Mouse (Mus musculus) kidney, embryonic 14.5 days (tissue): ENCODE results near the gene Psmg4. TPM values are rescaled to one million over a fixed set of nuclear protein-coding genes. Genes with fewer than 3 reads are reported as not detected.
A peak's percentile ranks its signal among the peaks of the same experiment; 100 is the strongest.

Experiments
- ATAC-seq: fragments of 200-750 bp; cut with Nextera tagmentation; 2 replicates; pipeline ENCODE4 v1.8.0; 2017; ENCODE audit warnings: moderate number of reproducible peaks, mild to moderate bottlenecking, moderate TSS enrichment, moderate library complexity; ENCODE audit not compliant: low FRiP score, low TSS enrichment
- H3K27ac ChIP-seq: fragments of 300-500 bp; sonication (generic); 2 replicates; pipeline ENCODE4 v1.5.1; 2014; ENCODE audit warnings: low read depth, mild to moderate bottlenecking, low read length, moderate library complexity, mixed read lengths
- H3K27me3 ChIP-seq: fragments of 300-500 bp; sonication (generic); 2 replicates; pipeline ENCODE4 v1.6.1; 2014; ENCODE audit warnings: mild to moderate bottlenecking, low read length; ENCODE audit not compliant: control insufficient read depth, insufficient read depth
- H3K36me3 ChIP-seq: fragments of 300-500 bp; sonication (generic); 2 replicates; pipeline ENCODE4 v1.6.1; 2014; ENCODE audit warnings: low read length, mixed read lengths; ENCODE audit not compliant: control insufficient read depth, insufficient read depth
- H3K4me1 ChIP-seq: fragments of 300-500 bp; sonication (generic); 2 replicates; pipeline ENCODE4 v1.6.1; 2014; ENCODE audit warnings: low read length, mixed read lengths; ENCODE audit not compliant: control insufficient read depth, insufficient read depth
- H3K4me2 ChIP-seq: fragments of 300-500 bp; sonication (generic); replicated peaks from 2 replicates; pipeline ENCODE4 v1.6.1; 2014; ENCODE audit warnings: low read depth, mild to moderate bottlenecking, low read length
- H3K4me3 ChIP-seq: fragments of 300-500 bp; sonication (generic); 2 replicates; pipeline ENCODE4 v1.5.1; 2014; ENCODE audit warnings: mild to moderate bottlenecking, low read length
- H3K9ac ChIP-seq: fragments of 300-500 bp; sonication (generic); 2 replicates; pipeline ENCODE4 v1.6.1; 2014; ENCODE audit warnings: low read depth, mild to moderate bottlenecking, low read length, moderate library complexity
- H3K9me3 ChIP-seq: fragments of 300-500 bp; sonication (generic); 2 replicates; pipeline ENCODE4 v1.6.1; 2016; ENCODE audit warnings: low read length; ENCODE audit not compliant: control insufficient read depth
- WGBS: fragments of 180-500 bp; shearing (Covaris S2); extraction: QIAGEN DNeasy Blood & Tissue Kit; methylation state at CpG from one replicate; pipeline ENCODE4 v1.1.7; 2014; 5-methylcytosine and 5-hydroxymethylcytosine counted together
- polyA plus RNA-seq: library from polyadenylated mRNA; unstranded; fragments of >200 nt; fragmentation: Nextera tagmentation; extraction: Ambion mirVana; gene quantifications from 2 replicates; pipeline ENCODE4 v1.2.1, GENCODE M21; 2014

Gene Psmg4
- polyA plus RNA-seq, 1 experiment from 2014 or later = 84.6 TPM

DNA sequence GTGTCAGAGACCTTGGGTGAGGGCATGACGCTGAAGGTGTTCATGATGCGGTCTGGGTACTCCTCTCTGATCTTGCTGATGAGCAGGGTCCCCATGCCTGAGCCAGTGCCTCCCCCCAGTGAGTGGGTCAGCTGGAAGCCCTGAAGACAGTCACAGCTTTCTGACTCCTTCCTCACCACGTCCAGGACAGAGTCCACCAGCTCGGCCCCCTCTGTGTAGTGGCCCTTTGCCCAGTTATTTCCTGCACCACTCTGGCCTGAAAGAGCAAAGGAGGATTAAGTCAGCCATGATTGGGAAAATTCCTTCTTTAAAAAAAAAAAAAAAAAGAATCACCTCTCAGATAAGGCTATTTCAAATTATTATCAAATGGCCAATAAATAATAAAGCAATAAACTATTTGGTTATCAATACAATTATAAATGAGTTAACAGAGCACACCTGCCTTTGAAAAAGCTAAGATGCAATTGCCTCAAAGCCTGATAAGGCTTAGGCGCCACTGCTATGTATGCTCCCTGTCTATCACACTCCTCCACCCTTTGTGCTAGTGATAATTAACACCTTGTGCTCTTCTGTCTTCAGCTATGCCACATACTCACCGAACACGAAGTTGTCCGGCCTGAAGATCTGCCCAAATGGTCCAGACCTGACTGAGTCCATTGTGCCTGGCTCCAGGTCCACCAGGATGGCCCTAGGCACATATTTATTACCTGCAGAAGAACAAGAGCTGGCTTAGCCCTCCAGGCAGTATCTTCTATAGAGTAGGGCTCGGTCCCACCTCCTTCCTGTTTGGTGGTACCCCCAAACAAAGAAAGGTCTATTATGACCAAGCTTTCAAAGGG lies 34.3 kb upstream of the Psmg4 start:
- WGBS = 78% methylated on average over 8 of the region's 9 CpGs
- Histone ChIP-seq H3K36me3 (peaks cover 14% of the 10 kb centered on the region; the same call in 1 of the 2 replicates), H3K4me1 (peaks cover 28% of the 10 kb centered on the region), H3K4me3 (peak overlapping the region; percentile 63; the same call in 1 of the 2 replicates), H3K9ac (no peak overlapping the region), H3K27me3 (0 out of 2 replicates have a peak, but pooled peaks cover 4% of the 10 kb centered on the region), H3K4me2 (peak overlapping the region; percentile 57; the same call in 1 of the 2 replicates), H3K27ac (no peak overlapping the region), H3K9me3 (no peaks in the 10 kb centered on the region)
- ATAC-seq = no peak

DNA sequence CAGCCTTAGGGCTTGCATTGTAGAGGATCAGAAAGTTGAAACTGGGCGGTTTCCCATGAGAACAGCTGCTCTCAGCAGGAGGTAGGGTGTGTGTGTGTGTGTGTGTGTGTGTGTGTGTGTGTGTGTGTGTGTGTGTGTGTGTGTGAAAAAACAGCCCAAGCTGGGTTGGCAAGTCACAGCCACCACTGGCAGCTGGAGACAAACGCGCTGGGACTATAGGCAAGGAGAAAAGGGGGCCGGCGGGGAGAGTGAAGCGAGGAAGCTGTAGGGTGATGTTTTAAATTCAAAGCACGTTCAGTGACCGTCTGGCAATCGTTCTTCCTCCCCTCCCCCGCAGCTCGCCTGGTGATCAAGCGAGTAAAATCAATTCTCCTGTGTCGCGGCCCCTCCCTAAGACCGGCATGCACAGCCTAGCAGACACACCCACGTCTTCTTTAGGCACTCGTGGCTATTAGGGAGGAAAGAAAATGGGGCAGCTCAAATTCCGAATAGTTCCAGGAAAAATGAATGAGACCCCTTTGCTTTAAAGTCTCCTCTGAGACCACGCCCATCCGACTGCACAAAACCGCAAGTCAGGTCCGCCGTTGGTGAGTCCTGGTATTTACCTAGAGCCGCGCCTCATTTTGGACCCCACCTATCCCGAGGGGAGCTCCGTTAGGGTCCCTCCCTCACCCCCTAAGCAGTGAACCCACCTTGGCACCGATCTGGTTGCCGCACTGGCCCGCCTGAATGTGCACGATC lies 33.1 kb upstream of the Psmg4 start:
- ATAC-seq = peak; percentile 16
- H3K27me3 ChIP-seq = 0 out of 2 replicates have a peak, but pooled peaks cover 4% of the 10 kb centered on the region
- H3K4me2 ChIP-seq = peak overlapping the region; percentile 57
- H3K36me3 ChIP-seq = peaks cover 9% of the 10 kb centered on the region; the same call in 1 of the 2 replicates
- H3K4me1 ChIP-seq = peaks cover 28% of the 10 kb centered on the region
- peak overlapping the region; percentile 57 for H3K27ac ChIP-seq
- WGBS = under 1% methylated on average over 31 of the region's 31 CpGs
- H3K9ac ChIP-seq = peak overlapping the region; percentile 57
- H3K4me3 ChIP-seq = peak overlapping the region; percentile 63
- H3K9me3 ChIP-seq = no peaks in the 10 kb centered on the region

DNA sequence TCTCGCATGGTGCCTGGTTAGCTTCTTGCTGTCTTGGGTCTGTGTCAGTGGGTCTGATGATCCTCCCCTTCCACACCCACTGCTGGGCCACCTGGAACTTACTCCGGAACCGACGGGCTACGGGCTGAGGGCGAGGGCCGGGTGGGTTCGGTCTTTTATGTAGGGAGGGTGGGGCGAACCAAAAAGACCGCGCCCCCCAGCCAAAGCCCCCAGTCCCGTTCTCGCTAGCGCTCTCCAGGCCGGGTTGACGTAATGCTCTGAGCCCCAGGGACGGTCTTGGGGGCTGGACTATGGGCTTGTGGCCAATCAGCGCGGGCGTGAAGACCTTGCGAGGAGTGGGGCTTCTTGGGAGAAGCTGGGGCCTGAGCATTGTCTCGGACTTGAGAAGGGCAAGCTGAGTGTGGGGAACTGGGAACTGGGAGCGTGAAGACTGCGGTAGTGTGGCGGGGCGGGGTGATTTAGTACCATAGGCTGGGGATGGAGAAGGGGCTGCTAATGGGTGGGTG lies 32.5 kb upstream of the Psmg4 start, which contains the start of gene Tubb2b:
Tubb2b (minus strand) TSS at position 241 of the 506 bp plus-strand sequence.
- no peaks in the 10 kb centered on the region for H3K9me3 ChIP-seq
- H3K4me2 ChIP-seq = peak within 1 kb of the TSS; percentile 57
- peak within 1 kb of the TSS; percentile 57 for H3K9ac ChIP-seq
- peak within 1 kb of the TSS; percentile 64 for H3K27ac ChIP-seq
- WGBS = under 1% methylated on average over 26 of the region's 26 CpGs
- H3K27me3 ChIP-seq = 0 out of 2 replicates have a peak, but pooled peaks cover 4% of the 10 kb centered on the region
- peaks cover 28% of the 10 kb centered on the region for H3K4me1 ChIP-seq
- peak; percentile 92 for ATAC-seq
- peaks cover 9% of the 10 kb centered on the region; the same call in 1 of the 2 replicates for H3K36me3 ChIP-seq
- peak within 1 kb of the TSS; percentile 63 for H3K4me3 ChIP-seq

DNA sequence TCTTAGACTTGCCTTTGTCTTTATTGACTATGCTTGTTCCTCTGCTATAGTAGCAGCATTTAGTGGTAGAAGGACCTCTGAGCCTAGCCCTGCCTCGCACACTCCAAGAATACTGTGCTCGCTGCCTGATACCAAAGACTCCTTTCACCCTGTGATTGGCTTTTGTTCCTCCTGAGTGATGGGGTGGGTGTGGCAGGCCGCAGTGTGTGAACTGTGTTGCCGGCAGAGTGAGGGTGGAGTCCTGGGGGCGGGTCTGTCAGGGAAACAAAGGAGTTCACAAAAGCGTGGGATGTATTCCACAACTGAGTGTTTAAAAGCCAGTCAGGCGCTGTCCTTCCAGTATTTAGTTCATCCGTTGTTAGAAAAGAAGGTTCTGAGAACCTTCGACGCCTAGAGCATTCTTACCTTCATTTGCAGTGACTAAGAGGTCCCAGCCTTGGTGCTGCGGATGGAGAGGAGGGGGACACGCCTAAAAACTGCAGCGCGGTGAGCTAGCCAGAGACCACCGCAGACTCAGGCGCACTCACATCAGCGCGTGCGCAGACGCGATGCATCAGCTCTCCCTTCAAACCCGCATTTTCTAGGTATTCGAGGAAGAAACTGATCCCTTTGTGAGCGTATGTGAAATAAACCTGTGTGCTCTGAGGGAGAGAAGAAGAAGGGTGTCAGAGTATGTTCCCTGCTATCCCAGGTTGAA lies 31.6 kb upstream of the Psmg4 start:
- peak overlapping the region; percentile 64 for H3K27ac ChIP-seq
- peaks cover 23% of the 10 kb centered on the region for H3K4me1 ChIP-seq
- peak; percentile 64 for ATAC-seq
- H3K4me3 ChIP-seq = peak overlapping the region; percentile 63
- peak overlapping the region; percentile 53 for H3K9ac ChIP-seq
- H3K4me2 ChIP-seq = peak overlapping the region; percentile 57
- no peaks in the 10 kb centered on the region for H3K9me3 ChIP-seq
- H3K27me3 ChIP-seq = 0 out of 2 replicates have a peak, but pooled peaks cover 4% of the 10 kb centered on the region
- 0 out of 2 replicates have a peak, but pooled peaks cover 4% of the 10 kb centered on the region for H3K36me3 ChIP-seq
- WGBS = 2% methylated on average over 24 of the region's 24 CpGs

DNA sequence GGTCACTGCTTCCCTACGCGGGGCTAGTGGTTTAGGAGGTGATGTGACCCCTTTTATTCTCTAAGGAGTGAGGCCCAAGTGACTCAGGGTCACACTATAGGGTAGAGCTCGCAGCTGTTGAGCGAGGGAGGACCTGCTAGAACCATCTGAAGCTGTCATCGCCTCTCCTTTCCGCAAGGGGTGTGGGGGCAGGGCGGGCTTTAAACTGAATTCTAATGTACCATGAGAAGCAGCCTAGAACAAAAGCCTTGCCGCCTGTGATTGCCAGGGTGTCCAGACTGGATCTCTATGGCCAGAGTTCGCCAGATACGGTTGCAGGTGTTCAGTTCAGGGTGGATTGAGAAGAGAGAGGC lies 31.1 kb upstream of the Psmg4 start:
- peak overlapping the region; percentile 63 for H3K4me3 ChIP-seq
- 0 out of 2 replicates have a peak, but pooled peaks cover 4% of the 10 kb centered on the region for H3K27me3 ChIP-seq
- H3K4me2 ChIP-seq = peak overlapping the region; percentile 57
- H3K27ac ChIP-seq = peak overlapping the region; percentile 64
- H3K9me3 ChIP-seq = no peaks in the 10 kb centered on the region
- H3K4me1 ChIP-seq = peaks cover 23% of the 10 kb centered on the region
- ATAC-seq = peak; percentile 16; the same call in 1 of the 2 replicates
- under 1% methylated on average over 10 of the region's 10 CpGs for WGBS
- H3K36me3 ChIP-seq = 0 out of 2 replicates have a peak, but pooled peaks cover under 1% of the 10 kb centered on the region
- H3K9ac ChIP-seq = peak overlapping the region; percentile 53

DNA sequence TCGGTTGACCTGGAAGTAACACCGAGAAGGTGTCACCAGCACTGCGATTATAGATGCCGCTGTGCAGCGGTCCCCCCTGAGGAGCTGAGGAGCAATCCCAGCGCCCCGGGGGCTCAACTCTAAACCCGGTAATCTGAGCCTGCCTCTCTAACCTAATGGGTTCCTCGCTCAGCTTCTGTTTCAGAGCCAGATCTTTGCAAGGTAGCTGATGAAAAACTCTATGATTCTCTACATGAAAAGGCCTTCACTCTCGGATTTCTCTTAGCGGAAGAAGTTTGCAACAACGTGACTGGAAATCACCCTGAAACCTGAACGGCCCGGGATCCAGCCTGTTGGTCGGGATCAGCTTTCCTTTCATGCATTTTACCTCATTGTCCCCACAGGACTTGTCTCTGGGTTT lies 30.5 kb upstream of the Psmg4 start:
- Histone ChIP-seq H3K27ac (no peak overlapping the region), H3K9ac (peak overlapping the region; percentile 53; the same call in 1 of the 2 replicates), H3K9me3 (no peaks in the 10 kb centered on the region), H3K4me2 (peak overlapping the region; percentile 57), H3K4me1 (peaks cover 23% of the 10 kb centered on the region), H3K27me3 (0 out of 2 replicates have a peak, but pooled peaks cover 4% of the 10 kb centered on the region), H3K36me3 (no peaks in the 10 kb centered on the region), H3K4me3 (peak overlapping the region; percentile 63)
- WGBS = 3% methylated on average over 15 of the region's 15 CpGs
- no peak for ATAC-seq

DNA sequence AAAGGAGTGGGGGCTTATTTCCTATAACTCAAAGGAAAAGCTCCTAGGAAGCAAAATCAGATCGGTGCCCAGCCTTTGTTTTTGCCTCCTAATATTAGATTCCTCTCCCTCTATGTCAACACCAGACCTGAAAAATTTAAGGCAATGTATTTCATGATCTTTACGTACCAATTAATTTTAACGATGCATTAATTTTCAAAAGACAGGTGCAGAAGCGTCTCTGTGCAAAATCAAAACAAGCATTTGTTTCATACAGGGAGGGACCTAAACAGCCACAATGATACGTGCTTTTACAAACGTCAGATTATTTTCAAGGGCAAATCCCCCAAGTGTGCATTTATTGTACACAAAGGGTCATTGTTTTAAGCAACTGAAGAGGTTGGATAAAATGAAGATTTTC lies 29.9 kb upstream of the Psmg4 start:
- H3K27ac ChIP-seq = no peak overlapping the region
- 19% methylated on average over 6 of the region's 6 CpGs for WGBS
- H3K9me3 ChIP-seq = no peaks in the 10 kb centered on the region
- no peak for ATAC-seq
- H3K9ac ChIP-seq = no peak overlapping the region
- H3K4me3 ChIP-seq = peak overlapping the region; percentile 63; the same call in 1 of the 2 replicates
- no peaks in the 10 kb centered on the region for H3K36me3 ChIP-seq
- 0 out of 2 replicates have a peak, but pooled peaks cover 4% of the 10 kb centered on the region for H3K27me3 ChIP-seq
- peak overlapping the region; percentile 57 for H3K4me2 ChIP-seq
- peaks cover 23% of the 10 kb centered on the region for H3K4me1 ChIP-seq
